Mouse (Mus musculus) cerebellum, adult (tissue): ENCODE data around the gene Cdh3.

Experiments used
- ATAC-seq: cut with Nextera tagmentation; 2 replicates; pipeline ENCODE4 v1.9.2; 2017; ENCODE audit warnings: mild to moderate bottlenecking, moderate library complexity, mixed read lengths; ENCODE audit not compliant: insufficient number of reproducible peaks, low FRiP score, low TSS enrichment

The Cdh3 gene

DNA sequence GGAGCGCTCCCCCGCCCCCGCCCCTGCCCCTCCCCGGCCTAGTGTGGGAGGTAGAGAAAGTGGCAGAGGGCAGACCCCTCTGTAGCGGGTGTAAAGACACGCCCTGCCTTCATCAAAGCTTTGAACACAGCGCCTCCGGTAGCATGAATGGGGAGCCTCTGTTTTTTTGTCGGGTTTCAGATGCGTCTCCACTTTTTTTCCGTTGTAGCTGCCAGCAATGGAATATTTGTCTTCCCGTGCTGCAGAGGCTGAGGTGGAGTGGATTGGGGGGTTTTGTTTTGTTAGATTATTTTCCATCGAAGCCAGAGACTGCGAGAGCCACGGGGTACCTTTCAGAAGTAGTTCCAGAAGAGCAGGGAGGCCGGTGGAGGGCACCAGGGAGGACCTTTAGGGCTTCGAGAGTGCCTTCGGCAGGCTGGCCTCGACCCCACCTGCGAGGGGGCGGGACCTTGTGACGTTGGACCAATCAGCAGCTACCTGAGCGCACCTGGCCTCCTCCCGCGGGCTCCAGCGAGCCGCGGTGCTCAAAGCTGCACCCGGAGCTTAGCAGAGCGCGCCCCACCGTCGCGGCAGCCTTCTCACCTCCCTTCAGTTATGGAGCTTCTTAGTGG is at the start of gene Cdh3:
Gene Cdh3, plus strand, starts transcription at position 527 of the 611 bp plus-strand sequence.
- ATAC-seq: no peak

DNA sequence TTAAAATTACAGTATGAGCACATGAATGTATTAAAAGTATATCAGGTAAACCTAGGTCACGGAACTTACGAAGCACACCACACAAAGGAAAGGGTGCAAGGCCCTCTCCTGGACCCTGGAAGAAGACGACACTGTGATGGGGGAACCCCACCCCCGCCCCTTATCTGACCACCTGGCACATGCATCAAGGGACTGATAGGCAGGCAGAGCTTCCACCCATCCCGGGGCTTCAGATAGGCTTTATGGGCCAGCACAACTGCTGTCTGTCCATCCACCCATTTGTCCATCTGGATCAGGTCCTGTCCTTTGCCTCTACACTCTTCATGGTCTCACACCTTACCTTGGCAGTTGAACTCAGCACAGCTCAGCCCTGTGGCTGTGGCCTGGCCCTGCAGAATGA is 48.6 kb upstream of the Cdh3 start:
- no peak for ATAC-seq

DNA sequence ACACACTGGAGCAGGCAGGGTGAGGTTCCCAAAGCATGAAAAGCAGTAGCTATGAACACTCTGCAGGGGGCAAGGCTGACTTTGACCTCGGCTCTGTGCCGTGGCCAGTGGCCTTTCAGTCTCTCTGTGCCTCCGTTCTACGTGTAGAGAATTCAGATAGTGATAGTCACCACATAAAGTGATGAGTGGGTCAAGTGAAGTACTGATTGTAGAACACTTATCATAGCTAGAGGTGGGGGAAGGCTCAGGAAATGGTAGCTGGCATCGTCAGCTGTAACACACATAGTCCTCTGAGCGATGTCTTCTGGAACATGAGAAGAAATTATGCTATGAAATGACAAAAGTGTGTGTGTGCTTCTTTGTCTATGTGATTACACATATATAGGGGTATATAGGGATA is 46.9 kb upstream of the Cdh3 start:
- ATAC-seq: no peak

DNA sequence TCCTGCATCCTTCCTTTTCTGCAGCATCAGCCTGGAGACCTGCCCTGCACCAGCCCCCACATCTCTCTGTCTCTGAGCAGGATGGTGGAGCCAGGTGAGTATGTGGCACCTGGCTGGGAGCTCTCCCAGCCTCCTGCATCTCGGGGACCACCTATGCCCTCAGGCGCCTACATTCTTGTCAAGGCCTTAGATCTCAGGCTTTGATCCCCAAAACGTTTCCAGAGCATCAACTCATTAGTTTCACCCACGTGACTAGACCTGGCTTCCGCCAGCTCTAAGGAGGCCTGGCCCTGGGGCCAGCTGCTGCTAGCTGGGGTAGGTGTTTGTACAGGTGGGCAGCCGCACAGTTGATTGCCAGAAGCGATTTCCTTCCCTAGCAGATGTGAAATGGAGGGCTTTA is 41.2 kb upstream of the Cdh3 start:
- no peak for ATAC-seq

DNA sequence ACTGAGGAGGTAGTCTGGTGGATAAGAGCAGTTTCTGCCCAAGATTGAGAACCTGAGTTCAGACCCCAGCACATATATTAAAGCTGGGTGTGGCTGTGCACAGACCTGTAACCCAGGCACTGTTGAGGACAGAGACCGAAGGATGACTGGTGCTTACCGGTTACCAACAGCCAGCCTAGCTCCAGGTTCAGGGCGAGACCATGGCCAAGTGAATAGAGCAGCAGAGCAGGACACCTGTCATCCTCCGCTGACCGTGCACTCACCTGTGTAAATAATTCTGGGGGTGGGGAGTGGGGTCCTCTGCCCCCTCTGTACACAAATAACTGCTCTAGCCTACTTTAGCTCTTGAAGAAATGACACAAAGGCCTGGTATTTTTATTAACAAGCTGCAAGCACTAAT is 36.7 kb upstream of the Cdh3 start:
- ATAC-seq: no peak

DNA sequence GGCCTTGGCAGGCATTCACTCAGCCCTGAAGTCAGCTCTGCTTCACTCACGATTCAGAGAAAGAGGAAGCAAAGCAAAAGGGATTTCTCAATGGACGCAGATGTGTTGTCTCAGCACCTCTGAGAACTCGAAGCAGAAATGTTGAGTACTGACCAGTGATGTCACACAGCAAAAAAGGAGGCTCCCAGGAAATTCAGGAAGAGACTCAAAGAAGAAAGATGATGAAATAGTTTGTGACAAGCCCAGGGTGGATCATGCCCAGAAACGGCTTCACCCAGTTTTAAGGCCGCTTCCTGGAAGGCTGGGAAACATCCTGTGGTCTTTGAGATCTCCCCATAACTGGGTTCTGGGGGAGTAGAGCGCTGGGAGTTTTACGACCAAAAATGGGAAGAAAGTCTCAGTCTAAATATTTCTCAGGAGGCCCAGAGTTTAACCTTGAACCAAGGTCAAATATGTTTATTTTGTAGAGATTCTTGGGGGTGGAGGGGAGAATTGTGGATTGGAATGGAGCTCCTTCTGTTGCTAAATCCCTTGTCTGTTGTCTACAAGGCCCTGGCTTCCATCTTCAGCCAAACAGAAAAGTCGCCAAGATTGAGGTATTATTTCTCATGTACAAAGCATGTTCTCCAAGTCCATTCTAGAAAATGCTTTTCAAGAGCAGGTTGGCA is 10.5 kb upstream of the Cdh3 start, which contains the start of gene 6030452D12Rik:
Gene 6030452D12Rik, plus strand, starts transcription at position 505 of the 668 bp plus-strand sequence.
- ATAC-seq: no peak

DNA sequence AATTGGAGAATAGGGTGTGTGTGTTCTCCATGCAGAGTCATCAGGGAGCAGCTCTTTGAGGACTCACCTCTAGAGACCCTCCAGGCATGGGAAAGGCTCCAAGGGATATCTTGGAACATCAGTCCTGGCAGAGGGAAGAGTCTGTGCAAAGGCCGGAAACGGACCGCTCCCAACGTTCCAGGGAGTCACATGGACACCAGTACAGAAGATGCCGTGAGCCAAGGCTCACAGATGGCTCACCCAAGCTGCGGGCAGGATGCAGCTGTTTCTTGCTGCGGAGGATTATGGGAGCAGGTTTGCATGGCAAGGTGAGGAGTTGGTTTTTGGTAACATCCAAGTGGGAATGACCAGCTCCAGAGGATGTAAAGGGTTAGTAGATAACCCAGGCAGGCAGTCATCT is 6.5 kb upstream of the Cdh3 start:
- no peak for ATAC-seq

DNA sequence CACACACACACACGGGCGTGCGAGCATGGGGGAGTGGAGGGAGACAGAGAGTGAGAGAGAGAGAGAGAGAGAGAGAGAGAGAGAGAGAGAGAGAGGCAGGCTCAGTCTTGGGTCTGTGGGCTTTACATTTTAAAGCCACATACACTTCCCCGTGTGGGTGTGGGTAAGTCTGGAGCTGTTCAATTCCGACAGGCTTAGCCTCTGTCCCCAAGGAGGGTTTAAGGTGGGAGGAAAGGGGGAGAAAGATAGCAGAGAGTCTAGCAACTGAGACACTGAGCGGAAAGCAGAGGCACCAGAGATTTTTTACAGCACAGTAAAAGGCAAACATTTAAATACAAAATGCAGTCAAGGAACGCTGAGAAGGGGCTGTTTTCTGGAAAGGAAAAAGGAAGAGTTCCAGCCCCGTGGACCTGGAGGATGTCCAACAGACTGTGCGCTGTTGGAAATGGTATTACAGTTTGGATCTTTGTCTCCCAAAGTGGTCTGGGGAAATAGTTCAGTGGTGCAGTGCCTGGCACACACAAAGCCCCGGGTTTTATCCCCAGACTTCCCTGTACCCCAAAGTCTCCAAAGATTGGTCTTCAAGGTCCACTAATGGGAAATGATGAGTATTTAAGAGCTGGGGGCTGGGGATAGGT is 5.2 kb upstream of the Cdh3 start:
- no peak for ATAC-seq

DNA sequence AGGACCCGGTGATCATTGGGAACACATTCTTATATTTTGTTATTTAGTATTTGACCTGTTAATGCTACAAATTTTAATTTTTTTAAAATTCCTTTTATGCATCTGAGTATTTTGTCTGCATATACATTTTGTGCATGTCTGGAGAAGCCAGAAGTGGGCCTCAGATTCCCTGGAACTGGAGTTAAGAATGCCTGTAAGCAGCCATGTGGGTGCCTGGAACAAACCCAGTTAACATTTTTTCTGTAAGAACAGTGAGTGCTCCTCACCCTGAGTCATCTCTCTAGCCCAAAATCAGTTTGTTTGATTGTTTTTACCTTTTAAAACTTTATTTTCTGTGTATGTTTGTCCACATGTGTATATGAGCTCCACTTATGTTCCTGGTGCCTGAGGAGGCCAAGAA is 4.6 kb upstream of the Cdh3 start:
- no peak for ATAC-seq

DNA sequence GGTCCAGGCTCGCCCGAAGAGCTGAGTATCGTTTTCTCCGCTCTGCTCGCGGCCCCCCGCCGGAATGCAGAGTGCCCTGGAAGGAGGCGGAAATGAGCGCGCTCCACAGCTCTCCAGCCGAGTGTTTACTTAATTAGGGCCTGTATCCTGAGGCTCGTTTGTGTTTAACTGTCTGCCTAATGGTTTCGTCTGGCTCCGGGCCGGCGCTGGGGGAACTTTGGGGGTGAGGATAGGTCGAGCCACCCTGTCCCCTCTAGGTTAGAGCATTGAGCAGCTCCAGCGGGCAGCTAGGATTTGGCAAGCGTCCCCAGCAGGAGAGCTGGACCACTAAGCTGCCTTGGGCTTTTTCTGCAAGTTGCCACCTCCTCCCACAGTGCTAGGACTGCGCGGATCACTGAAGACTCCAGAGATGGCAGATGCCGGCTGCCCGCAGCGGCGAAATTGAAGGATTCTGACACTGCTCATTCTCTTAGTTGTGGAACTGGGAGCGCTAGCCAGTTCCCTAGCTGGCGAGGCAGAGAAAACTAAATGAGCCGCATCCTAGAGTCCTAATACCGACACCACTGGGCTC is 2.8 kb upstream of the Cdh3 start:
- ATAC-seq: no peak

DNA sequence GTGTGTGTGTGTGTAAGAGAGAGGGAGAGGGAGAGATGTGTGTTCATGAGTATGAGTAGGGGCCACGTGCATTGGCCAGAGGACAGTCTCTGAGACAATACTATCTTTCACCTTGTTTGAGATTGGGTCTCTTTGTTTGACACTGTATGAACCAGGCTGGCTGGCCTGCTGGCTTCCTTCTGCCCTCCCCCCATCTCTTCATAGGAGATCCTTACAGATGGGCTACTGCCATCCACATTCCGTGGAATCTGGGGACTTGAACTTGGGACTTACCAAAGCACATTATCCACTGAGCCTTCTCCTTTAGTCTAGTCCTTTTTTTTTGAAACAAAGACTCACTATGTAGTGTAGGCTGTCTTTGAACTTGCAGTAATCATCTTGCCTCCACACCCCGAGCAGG is 2.2 kb upstream of the Cdh3 start:
- ATAC-seq: no peak

DNA sequence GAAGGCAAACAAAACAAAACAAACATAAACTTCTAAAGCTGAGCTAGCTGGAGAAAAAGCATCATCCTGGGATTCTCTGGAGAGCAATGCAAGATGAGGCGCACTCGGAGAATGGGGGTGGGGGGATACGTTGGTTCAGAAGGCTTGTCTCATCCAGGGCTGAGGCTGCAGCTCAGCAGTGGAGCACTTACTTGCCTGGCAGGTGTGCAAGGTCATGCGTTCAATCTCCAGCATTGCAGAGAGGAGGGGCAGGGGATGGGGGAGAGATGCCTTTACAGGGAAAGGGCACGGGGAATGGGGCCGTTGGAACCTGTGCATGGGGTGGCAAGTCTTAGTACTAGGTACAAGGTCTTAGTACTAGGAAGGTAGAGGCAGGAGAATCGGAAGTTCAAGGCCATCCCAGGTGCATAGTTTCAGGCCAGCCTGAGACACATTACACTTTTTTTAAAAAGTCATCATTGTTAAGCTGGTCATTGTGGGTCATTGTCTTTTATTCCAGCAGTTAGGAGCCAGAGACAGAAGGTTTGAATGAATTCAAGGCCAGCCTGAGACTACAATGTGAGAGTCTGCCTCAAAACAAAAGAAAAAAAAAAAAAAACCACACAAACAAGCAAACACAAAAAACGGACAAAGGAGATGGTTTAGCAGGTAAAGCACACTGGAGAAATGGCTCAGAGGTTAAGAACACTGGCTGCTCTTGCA is 1.5 kb upstream of the Cdh3 start:
- no peak for ATAC-seq

DNA sequence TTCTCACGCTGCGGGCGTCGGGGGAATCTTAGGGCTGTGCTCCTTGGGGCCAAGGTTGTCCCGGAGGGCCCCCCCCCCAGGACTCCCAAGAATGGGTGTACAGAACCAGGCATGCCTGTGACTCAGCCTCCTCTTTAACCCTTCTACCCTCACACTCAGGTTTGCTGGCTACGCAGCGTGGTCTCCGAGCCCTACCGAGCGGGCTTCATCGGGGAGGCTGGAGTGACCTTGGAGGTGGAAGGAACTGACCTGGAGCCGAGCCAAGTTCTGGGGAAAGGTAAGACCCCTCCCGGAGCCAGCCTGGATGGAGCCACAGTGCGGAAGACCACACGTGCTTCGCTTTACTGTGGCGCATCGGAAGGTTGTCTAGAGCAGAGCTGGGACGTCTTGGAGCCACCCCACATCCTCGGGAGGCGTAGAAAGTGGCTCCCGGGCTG is 392 bp downstream of the Cdh3 start:
- no peak for ATAC-seq

DNA sequence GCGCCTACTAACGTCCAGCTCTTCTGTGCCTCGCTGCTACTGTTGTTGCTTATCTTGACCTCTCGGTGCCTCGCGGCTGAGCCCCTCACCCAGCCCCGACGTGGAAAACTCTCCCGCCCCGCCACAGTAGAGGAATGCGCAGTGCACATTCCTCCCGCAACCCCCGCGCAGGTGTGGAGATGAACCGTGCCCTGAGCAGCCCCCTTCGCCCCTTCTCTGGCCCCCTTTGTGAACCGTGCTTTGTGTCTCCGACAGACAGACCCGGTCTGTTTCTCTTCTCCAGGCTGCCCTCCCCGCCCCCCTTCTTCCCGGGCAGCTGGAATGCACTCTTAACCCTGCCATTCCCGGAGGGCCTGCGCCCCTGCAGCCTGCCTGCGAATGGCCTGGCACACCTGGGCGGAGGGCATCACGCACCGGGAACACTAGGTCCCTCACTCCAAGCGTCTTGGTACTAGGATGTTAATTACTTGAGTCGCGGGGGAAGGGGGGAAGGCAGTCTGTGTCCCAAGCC is 895 bp downstream of the Cdh3 start:
- ATAC-seq: no peak

DNA sequence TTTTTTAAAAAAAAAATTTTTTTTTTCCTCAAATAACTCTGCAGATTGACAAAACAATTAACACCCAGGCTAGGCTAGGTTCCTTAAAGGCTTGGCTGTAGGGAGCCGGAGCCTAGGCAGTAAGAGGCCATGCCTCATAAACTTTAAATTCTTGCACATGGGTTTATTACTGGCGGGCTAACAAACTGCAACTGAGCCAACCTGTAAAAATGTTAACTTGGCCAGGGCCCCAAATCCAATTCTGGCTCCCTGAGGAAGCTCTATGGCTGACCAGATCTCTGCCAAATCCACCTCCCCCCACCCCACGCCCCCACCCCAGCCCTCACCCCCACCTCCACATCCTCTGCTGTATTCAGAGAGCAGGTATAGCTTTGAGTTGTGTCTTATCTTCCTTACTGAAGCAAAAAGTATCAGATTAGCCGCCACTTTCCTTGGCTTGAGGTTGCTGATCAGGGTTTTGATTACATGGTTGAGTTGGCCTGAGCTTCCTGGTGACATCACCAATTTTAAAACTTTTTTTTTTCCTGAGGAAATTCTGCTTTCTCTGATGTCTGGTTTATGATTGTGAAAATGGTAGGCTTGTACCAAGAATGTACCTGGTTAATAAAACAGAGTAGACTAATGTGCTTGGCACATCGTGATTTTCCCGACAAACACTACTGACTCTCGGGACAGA is 1.9 kb downstream of the Cdh3 start:
- no peak for ATAC-seq

DNA sequence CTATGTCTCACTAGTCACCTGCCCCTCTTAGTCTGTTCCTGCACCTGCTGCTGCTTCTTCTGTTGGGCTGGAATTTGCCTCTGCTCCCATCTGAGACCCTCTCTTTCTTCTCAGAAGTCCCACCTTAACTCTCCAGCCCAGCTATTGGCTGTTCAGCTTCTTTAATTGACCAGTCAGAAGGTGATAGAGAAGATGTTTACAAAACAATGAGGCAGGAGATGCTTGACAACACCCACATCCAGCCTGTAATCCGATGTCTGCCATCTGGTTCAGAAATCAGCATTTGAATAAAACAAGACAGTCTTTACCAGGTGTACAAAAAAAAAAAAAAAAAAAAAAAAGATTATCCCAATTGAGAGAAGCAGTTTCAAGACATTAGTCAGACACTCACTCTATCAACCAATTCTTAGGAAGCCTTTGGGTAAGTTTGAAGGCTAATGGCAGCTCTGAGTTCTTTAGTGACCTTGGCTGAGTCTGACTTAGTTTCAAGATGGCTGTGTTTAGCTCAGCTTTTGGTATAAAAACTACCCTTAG is 5.3 kb downstream of the Cdh3 start:
- no peak for ATAC-seq

DNA sequence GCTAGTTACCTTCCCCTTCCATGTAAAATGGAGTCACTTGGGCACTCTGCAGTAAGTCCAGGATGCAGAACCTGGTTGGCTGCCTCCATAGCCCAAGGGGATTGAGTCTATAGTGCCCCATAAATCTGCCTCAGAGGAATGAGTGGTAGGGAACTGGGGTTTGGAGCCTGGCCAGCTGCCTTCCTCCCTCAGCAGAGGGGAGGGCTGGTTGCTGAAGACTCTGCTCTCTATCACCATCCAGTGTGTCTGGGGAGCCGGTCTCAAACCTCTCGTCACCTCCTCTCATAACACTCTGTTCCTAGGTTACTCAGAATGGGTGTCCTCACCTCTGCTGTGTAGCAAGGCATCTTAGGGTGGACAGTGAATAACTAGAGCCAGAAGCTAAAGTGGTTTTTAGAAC is 5.9 kb downstream of the Cdh3 start:
- no peak for ATAC-seq

DNA sequence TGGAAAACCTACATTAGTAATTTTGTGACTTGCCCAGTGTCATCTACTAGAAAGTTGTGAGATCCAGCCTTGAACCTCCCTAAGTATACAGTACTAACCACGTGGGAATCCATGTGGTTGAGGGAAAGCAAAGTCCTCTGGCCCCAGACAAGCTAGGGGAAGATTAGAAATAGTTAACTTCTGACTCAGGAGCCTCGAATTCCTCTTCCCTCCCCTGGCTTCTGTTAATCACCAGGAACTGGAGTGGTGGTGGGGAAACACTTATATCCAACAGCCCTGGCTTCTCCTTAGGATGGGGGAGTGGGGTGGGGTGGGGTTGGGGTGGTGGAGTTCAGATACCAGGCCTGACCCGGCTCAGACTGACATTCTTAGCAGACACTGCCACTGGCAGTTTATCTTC is 8.1 kb downstream of the Cdh3 start:
- ATAC-seq: no peak

DNA sequence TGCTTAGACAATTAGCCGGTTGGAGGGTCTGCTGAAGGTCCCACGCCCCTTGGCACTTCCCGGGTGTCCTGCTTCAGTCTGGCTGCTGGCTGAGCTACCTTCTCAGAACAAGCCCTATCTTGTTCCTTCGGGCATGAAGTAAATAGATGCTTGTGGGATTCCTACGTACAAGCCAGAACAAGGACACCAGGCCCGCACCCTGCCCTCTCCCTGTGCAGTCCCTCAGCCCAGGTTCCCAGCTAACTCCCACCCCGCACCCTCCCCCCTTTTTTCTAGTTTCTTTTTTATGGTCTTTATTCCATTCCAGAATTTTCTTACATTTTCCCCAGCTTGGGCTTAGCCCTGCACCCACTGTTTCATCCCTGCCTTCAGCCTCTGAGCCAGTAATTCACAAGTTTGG is 9.9 kb downstream of the Cdh3 start:
- no peak for ATAC-seq

DNA sequence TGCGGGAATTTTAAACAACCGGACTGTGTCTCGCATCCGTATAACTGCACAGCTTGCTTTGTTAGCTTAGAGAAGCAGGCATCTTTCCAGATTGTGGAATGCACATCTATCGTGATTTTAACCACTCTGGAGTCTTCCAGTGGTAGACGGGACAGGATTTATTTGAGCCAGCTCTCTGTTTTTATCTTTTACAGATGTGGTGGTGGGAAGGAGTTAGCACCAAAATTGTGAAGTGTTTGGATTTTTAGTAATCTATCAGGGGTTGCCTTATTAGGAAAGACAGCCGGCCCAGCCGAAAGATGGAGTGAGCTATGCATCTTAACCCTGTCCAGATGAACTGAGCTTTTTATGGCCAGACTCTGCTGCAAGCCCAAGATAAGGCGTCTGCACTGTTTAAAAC is 11.2 kb downstream of the Cdh3 start:
- ATAC-seq: no peak
